Mouse (Mus musculus) spleen, postnatal 14 days (tissue): Measurements from ENCODE around the gene Agap3.

ENCODE experiments used
- DNase-seq, 2 experiments: peaks; one replicate each; pipeline ENCODE4 v3.0.0; 2021 to 2022; ENCODE audit warnings: low spot score in 2 of 2

Agap3 gene

GRCm38 (mm10) chr5:24474723-24475261 is 22.8 kb downstream of the Agap3 start:
- DNase-seq: no peak

DNA sequence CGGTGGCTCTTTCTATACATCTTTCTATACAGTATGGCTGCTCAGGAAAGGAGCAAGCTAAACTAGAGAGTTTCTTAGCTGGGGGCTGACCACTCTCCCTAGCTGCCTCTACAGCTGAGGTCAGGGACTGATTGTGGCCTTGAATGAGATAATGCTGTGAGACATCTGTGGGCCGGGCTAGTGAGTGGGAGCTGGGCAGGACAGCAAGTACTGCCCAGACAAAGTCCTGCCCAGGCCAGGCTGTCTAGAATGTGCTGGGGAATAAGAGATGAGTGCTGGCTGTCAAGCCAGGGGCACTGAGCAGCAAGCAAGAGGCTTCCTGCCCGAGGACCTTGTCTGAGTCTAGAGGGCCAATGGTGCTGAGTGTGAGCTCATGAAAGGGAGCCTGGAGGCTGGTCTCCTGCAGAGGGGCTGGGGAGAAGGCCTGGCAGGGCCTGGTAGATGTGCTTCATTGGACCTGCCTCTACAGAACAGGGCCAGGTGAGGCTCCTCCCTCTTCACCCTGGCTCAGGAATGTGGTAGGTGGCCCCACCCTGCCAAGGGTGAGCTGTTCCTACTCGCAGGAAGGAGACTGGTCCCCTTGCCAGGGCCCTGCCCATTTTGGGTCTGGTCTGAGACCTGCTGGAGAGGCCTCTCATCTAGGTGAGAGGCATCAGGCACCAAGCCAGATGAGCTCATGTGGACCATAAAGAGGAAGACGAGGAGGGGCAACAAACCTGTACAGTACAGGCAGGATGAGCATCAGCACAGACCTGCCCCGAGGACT is 23.7 kb downstream of the Agap3 start:
- no peak for DNase-seq

GRCm38 (mm10) chr5:24477909-24478308 is 25.9 kb downstream of the Agap3 start:
- no peak for DNase-seq

GRCm38 (mm10) chr5:24481647-24482046 is 29.7 kb downstream of the Agap3 start:
- DNase-seq: peak in 1 of 2 experiments; percentile 30

DNA sequence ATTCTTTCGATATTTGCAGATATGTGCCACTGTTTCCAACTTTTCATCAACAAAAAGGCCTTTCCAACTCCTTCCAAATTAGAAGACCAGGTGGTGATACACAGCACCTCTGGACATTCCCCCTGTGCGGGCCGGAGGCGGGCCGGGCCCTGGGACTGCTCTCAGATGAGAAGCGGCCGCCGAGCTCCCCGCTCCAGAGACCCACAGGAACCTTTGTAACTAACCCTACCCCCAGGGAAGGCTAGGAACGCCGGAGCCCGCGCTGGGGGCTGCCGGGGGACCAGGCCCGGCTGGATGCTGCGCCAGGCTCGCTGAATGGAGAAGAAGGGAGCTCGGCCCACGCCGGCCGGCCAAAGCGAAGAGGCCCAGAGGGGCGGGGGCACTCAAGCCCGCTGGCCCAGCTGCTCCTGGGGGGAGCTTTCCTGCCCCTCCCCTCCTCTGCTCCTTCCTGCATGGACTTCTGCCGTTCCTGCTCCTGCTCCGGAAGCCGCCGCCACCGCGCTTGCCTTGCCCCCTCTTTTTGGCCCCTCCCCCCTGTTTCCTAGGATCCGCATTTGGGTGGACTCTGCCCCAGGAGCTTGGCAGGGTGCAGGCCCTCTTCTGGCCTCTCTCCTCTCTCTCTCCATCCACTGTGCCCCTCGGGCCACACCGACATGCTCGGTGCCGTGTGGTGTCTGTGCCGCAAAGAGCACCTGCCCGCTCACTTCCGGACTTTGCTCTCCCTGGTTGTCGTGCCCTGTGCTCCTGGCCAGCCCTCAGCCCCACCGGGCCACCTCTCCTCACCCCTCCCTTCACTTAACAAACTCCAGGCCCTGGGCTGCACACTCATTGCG is 30.5 kb downstream of the Agap3 start:
- DNase-seq: no peak

DNA sequence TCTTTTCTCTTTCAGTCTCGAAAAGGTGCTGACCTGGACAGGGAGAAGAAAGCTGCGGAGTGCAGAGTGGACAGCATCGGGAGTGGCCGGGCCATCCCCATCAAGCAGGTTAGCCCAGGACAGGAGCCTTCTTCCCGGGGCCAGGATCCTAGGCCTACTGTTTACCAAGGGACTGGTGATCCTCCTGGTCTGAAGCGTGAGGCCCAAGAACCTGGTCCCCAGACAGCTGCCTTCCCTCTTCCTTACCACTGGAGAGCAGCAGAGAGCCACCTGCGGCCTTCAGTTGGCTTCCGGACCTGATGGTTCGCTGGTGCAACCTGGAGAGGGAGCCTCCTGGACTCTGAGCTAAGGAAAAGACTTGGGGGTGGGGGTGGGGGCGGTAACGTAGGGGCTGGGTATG is 31.3 kb downstream of the Agap3 start:
- peak in 1 of 2 experiments; percentile 21 for DNase-seq

- no peak for DNase-seq
Observed at GRCm38 (mm10) chr5:24484963-24485362, 33.0 kb downstream of the Agap3 start.

DNA sequence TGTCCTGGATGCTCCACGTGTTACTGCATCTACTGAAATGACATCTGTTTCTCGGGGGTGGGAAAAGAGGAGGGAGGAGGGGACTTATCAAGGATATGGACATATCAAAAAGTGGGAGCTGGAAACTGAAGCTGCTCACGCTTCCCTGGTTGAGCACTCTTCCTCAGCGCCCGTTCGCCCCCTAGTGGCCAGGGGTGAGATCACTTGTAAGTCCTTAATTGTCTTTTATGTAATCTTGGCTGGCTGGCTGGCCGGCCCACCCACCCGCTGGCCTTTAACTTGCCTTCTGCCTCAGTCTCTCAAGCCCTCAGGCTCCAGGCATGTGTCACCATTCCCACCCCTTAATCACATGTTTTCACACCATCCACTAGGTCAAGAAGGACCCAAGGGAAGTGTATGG is 34.1 kb downstream of the Agap3 start:
- DNase-seq: peak; percentile 50 to 68

DNA sequence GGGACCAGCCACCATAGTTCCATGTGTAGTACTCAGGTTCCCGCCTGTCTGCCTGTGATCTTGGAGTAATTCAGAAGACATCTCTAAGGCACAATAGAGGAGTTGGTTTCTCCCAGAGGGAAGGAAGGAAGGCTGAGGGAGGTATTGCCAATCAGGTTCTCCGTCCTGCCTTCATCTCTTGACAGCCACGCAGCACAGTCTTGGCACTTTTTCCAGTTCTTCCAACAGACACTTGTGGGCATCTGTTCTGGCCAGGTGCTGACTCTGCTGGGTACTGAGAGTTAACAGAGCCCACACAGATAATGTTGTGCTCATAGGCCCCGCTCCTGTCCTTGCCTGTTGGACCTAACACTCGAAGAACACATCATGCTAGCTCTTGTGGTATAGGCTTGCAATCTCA is 34.8 kb downstream of the Agap3 start:
- no peak for DNase-seq

DNA sequence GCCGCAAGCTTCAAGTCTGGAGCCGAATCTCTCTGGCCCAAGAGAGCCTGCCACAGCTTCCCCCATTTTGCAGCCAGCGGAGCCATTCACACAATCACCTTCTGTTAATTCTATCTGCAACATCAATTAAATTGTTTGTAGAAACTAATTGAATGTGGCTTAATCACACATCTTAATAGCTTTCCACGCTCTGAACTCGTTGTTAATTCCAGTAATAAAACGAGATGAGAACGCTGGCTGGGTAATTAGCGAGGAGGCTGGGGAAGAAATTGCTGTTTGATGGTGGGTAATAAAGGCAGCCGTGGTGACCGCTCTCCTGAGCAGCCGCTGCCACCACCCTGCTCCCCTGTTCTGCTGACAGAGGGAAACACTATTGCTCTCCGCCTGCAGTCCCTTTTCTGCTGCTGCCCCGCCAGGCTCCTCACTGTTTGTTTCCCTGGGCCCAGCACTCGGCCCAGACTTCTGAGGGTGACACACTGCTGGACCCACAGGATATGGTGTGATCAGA is 38.5 kb downstream of the Agap3 start:
- DNase-seq: no peak

GRCm38 (mm10) chr5:24492546-24493285 is 40.7 kb downstream of the Agap3 start:
- no peak for DNase-seq

DNA sequence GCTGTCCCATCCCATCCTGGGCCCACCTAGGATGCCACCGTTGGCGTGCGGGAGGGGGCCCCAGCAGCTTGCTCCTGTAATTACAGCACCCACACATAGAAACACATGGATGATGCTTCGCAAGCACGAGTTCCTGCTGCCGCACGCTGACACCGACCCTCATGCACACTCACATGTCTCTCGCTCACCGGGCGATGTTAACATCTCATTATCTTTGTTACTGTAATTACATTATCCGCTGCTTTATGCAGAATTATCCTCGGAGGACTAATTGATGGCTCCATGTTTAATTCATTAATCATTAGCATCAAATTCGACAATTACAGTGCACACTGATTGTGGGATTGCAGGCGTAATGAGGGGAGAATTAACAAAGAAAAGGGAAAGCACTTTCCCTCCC is 43.0 kb downstream of the Agap3 start:
- DNase-seq: no peak

DNA sequence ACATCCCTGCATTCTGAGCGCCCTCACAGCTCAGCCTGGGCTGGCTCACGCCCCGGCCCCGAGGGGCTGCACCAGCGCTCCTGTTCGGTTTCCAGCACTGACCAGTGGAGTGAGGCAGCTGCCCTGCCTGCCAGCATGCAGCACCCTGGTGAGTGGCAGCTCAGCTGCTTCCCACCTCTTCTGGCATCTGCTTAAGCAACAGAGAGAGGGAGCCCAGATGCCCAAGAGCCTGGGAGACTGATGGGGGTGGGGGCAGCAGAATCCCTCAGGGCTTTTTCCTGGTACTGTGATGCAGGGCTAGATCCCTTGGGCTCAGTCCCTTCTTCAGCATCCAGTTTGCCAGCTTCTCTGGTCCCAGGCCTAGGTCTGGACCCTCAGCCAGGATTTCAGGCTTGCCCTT is 44.8 kb downstream of the Agap3 start:
- no peak for DNase-seq

DNA sequence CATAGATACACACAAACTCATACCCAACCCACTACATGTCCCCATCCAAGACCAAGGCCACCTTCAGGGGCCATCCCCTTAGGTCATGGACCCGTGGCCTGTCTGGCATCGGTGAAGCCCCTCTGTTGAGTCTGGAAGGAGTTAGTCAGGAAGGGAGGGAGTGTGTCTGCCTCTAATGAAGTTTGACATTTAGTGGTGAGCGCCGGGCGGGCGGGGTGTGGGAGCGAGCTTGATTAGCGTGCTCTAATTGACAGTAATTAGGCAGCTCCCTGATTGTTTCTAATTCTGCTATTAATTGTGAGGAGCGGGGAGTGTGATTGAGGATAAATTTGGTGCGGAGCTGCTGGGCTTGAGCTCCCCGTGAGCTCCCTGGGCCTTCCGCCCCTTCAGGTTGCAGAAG is 45.5 kb downstream of the Agap3 start:
- DNase-seq: no peak

- no peak for DNase-seq
Observed at GRCm38 (mm10) chr5:24499113-24499512, 47.1 kb downstream of the Agap3 start.

DNA sequence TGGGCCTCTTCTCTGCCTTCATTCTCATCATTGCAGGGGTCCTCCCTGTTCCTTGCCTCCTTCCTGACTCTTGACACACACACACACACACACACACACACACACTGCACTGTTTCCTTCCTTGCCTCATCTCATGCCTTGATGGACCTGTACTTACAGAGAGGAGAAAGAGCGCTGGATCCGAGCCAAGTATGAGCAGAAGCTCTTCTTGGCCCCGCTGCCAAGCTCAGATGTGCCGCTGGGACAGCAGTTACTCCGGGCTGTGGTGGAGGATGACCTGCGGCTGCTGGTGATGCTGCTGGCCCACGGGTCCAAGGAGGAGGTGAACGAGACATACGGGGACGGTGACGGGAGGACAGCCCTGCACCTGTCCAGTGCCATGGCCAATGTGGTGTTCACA is 48.9 kb downstream of the Agap3 start:
- DNase-seq: no peak

DNA sequence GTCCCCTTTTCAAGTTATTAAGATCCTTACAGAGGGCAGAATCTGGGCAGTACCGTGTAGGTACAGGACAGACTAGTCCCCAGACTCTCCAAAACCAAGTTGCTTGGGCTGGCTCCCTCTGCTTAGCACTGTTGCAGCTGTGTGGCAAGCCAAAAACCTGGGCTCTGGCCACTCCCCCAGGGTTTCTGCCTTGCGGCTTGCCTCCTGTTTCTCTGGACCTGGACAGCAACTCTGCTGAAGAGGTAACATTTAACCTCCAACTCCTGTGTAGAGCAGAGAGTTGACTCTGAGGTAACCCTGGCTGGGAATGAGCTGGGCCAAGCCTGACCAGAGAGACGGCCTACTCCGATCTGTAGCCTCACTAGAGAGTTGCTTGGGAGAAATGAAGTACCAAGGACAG is 50.8 kb downstream of the Agap3 start:
- no peak for DNase-seq

- no peak for DNase-seq
Observed at GRCm38 (mm10) chr5:24505513-24505912, 53.5 kb downstream of the Agap3 start.

DNA sequence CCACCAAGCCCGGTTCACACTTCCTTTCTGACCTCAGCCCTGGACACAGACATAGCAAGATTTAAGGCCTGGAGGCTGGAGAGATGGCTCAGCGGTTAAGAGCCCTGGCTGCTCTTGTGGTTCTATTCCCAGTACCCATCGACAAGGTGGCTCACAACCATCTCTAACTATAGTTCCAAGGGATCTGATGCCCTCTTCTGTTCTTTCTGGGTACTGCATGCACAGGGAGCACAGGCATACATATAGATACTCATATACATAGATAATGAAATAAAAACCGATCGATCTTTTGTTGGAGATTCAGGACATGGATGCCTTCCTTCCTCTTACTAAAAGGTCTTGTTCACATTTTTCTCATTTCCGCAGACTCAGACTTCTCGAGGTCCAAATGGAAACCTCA is 56.4 kb downstream of the Agap3 start:
- DNase-seq: no peak

DNA sequence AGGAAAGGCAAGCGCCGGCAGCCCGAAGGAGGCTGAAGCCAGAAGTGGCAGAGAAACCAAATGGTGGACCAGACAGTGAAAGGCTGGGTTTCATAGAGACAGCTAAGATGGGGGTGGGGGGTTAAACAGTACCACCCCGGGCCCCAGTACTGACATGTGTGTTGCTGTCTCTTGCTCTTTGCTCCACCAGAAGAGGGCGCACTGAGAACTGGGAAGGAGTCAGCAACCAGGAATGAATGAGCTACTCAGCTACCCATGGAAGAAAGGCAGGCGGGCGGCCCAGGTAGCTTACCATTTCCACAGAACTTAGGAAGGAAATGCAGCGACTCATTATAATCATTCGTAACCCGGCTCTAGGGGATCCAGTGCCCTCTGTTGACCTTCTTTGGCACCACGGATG is 58.7 kb downstream of the Agap3 start:
- DNase-seq: peak in 1 of 2 experiments; percentile 19

DNA sequence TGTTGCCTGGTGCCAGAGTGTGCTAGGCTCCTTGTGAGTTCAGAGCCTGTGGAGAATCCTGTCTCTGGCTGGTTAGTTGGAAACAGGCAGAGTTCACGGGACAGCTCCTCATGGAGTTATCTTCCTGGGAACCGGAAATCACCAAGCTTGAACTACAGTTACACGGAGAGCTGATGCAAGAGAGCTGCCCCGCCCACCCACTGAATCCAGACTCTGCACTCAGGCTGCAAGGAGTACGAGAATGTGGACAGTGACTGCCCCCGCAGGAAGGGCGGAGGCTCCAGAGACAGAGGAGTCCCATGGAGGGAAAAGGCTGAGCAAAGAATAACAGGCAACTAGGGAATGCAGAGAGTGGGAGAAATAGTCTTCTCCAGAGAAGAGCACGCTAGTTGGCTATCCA is 60.3 kb downstream of the Agap3 start:
- DNase-seq: no peak

- DNase-seq: no peak
Observed at GRCm38 (mm10) chr5:24521366-24521765, 69.4 kb downstream of the Agap3 start.
